In genomic region chr19:45740817-45741216, GRCm38 (mm10) we compare ENCODE assay signal across 23 mouse cellular contexts. TPM values are rescaled to one million over a fixed set of nuclear protein-coding genes. Genes with fewer than 3 reads are reported as not detected.
DNase-seq lines count a peak whose midpoint lies in the region; ATAC-seq lines count a peak whose summit lies in the region.
"Had no signal": no experiment of that assay in that cellular context is flagged by ENCODE, and none has a peak within 500 bp of the region (broad histone marks: within the 10 kb centered on the region; RNA-seq: fewer than 3 reads in every experiment).

No protein-coding gene starts in this region.

- no peaks in the 10 kb centered on the region for H3K9me3 ChIP-seq in forebrain, embryonic 11.5 days (ENCODE audit: control insufficient read depth, low read length)
- H3K9me3 ChIP-seq in forebrain, embryonic 14.5 days (replicated peaks; ENCODE audit: control insufficient read depth, low read length), result no peaks in the 10 kb centered on the region
- H3K9me3 ChIP-seq in kidney, embryonic 16.5 days (ENCODE audit: low read length), result no peaks in the 10 kb centered on the region
- H3K9me3 ChIP-seq in embryonic facial prominence, embryonic 14.5 days (ENCODE audit: control insufficient read depth, low read length), result no peaks in the 10 kb centered on the region
- H3K9me3 ChIP-seq in liver, embryonic 12.5 days (replicated peaks), result no peaks in the 10 kb centered on the region
- H3K9me3 ChIP-seq: midbrain, embryonic 13.5 days had no signal

- ATAC-seq in forebrain, embryonic 11.5 days (replicated peaks; ENCODE audit: low FRiP score), result no peak
- no peak for ATAC-seq in forebrain, embryonic 14.5 days
- no peak for ATAC-seq in kidney, embryonic 16.5 days (ENCODE audit: low FRiP score, low TSS enrichment)
- no peak for ATAC-seq in embryonic facial prominence, embryonic 14.5 days (ENCODE audit: low read depth)
- no peak for ATAC-seq in liver, embryonic 12.5 days
- ATAC-seq: CD4-positive, CD25-positive, alpha-beta regulatory T cell, adult 4 months; hindbrain, postnatal 0 days; midbrain, embryonic 13.5 days had no signal

- H3K4me1 ChIP-seq in forebrain, embryonic 11.5 days (replicated peaks; ENCODE audit: control insufficient read depth, insufficient read depth, low read length), result peaks cover 23% of the 10 kb centered on the region
- peaks cover 14% of the 10 kb centered on the region for H3K4me1 ChIP-seq in forebrain, embryonic 14.5 days (ENCODE audit: control insufficient read depth, insufficient read depth, low read length)
- peaks cover 41% of the 10 kb centered on the region for H3K4me1 ChIP-seq in kidney, embryonic 16.5 days (ENCODE audit: insufficient read depth, low read length)
- H3K4me1 ChIP-seq in embryonic facial prominence, embryonic 14.5 days (ENCODE audit: control insufficient read depth, insufficient read depth, low read length), result peaks cover 30% of the 10 kb centered on the region
- H3K4me1 ChIP-seq in liver, embryonic 12.5 days, result peaks cover 40% of the 10 kb centered on the region

- no peak overlapping the region for H3K9ac ChIP-seq in forebrain, embryonic 11.5 days (ENCODE audit: low read length)
- no peak overlapping the region for H3K9ac ChIP-seq in forebrain, embryonic 14.5 days (ENCODE audit: low read length)
- H3K9ac ChIP-seq in kidney, embryonic 16.5 days (replicated peaks; ENCODE audit: low read length), result no peak overlapping the region
- H3K9ac ChIP-seq in embryonic facial prominence, embryonic 14.5 days (ENCODE audit: low read depth, low read length), result no peak overlapping the region
- H3K9ac ChIP-seq in liver, embryonic 12.5 days, result no peak overlapping the region
- H3K9ac ChIP-seq: midbrain, embryonic 13.5 days had no signal

- H3K4me3 ChIP-seq in forebrain, embryonic 11.5 days (ENCODE audit: low read depth, low read length), result no peak overlapping the region
- H3K4me3 ChIP-seq in forebrain, embryonic 14.5 days (ENCODE audit: low read depth, low read length), result no peak overlapping the region
- H3K4me3 ChIP-seq in kidney, embryonic 16.5 days (ENCODE audit: low read length), result peak overlapping the region; percentile 57; the same call in 1 of the 2 replicates
- H3K4me3 ChIP-seq in embryonic facial prominence, embryonic 14.5 days (ENCODE audit: low read depth, low read length), result 0 out of 2 replicates have a peak overlapping the region, but pooled peaks have one; percentile 5
- H3K4me3 ChIP-seq in liver, embryonic 12.5 days, result no peak overlapping the region

- no peak overlapping the region for H3K4me2 ChIP-seq in forebrain, embryonic 11.5 days (ENCODE audit: low read depth, low read length, severe bottlenecking)
- H3K4me2 ChIP-seq in forebrain, embryonic 14.5 days (ENCODE audit: low read length), result no peak overlapping the region
- H3K4me2 ChIP-seq in kidney, embryonic 16.5 days (replicated peaks; ENCODE audit: low read depth, low read length), result peak overlapping the region; percentile 89; the same call in 1 of the 2 replicates
- H3K4me2 ChIP-seq in embryonic facial prominence, embryonic 14.5 days (ENCODE audit: low read depth, low read length), result no peak overlapping the region
- H3K4me2 ChIP-seq in liver, embryonic 12.5 days, result no peak overlapping the region
- H3K4me2 ChIP-seq: liver, embryonic 11.5 days; midbrain, embryonic 13.5 days had no signal

- peaks cover 97% of the 10 kb centered on the region for H3K27me3 ChIP-seq in forebrain, embryonic 11.5 days (ENCODE audit: control insufficient read depth, insufficient read depth, low read length)
- H3K27me3 ChIP-seq in forebrain, embryonic 14.5 days (replicated peaks; ENCODE audit: control insufficient read depth, insufficient read depth, low read length), result peaks cover 93% of the 10 kb centered on the region
- H3K27me3 ChIP-seq in kidney, embryonic 16.5 days (ENCODE audit: insufficient read depth, low read length), result peaks cover 92% of the 10 kb centered on the region
- peaks cover 95% of the 10 kb centered on the region for H3K27me3 ChIP-seq in embryonic facial prominence, embryonic 14.5 days (replicated peaks; ENCODE audit: control insufficient read depth, insufficient read depth, low read length)
- H3K27me3 ChIP-seq in liver, embryonic 12.5 days (replicated peaks), result peaks cover 100% of the 10 kb centered on the region

- H3K36me3 ChIP-seq in forebrain, embryonic 11.5 days (ENCODE audit: control insufficient read depth, insufficient read depth, low read length), result no peaks in the 10 kb centered on the region
- no peaks in the 10 kb centered on the region for H3K36me3 ChIP-seq in forebrain, embryonic 14.5 days (ENCODE audit: control insufficient read depth, insufficient read depth, low read length)
- H3K36me3 ChIP-seq in kidney, embryonic 16.5 days (ENCODE audit: insufficient read depth, low read length), result no peaks in the 10 kb centered on the region
- H3K36me3 ChIP-seq in embryonic facial prominence, embryonic 14.5 days (ENCODE audit: control insufficient read depth, insufficient read depth, low read length), result no peaks in the 10 kb centered on the region
- H3K36me3 ChIP-seq in liver, embryonic 12.5 days, result no peaks in the 10 kb centered on the region
- H3K36me3 ChIP-seq: midbrain, embryonic 13.5 days had no signal

- peak; percentile 60 for DNase-seq in forebrain, embryonic 11.5 days (ENCODE audit: low spot score)
- no peak for DNase-seq in forebrain, embryonic 14.5 days (ENCODE audit: low spot score)
- DNase-seq in kidney, adult 18-20 months, result no peak
- DNase-seq in embryonic facial prominence, embryonic 14.5 days (ENCODE audit: low spot score), result no peak
- DNase-seq in ovary, postnatal 36 days (ENCODE audit: low spot score), result no peak
- DNase-seq: adrenal gland, postnatal 25 days; cerebellum, adult 9-10 months; gastrocnemius, postnatal 36 days; heart, postnatal 36 days; kidney, adult 2 months; layer of hippocampus, adult 9-11 months; lung, adult 2 months; lung, postnatal 14 days; right cerebral cortex, postnatal 14 days; thymus, adult 2 months had no signal

- WGBS in forebrain, embryonic 11.5 days, result 2% methylated on average over 7 of the region's 7 CpGs
- WGBS in forebrain, embryonic 14.5 days, result 4% methylated on average over 7 of the region's 7 CpGs
- WGBS in kidney, embryonic 16.5 days, result 13% methylated on average over 7 of the region's 7 CpGs
- 8% methylated on average over 7 of the region's 7 CpGs for WGBS in embryonic facial prominence, embryonic 14.5 days
- WGBS in liver, embryonic 12.5 days (ENCODE audit: insufficient replicate concordance), result 7% methylated on average over 7 of the region's 7 CpGs

- H3K27ac ChIP-seq in forebrain, embryonic 11.5 days (ENCODE audit: low read depth, low read length), result no peak overlapping the region
- H3K27ac ChIP-seq in forebrain, embryonic 14.5 days (ENCODE audit: low read depth, low read length), result no peak overlapping the region
- no peak overlapping the region for H3K27ac ChIP-seq in kidney, embryonic 16.5 days (ENCODE audit: low read length)
- H3K27ac ChIP-seq in embryonic facial prominence, embryonic 14.5 days (replicated peaks; ENCODE audit: low read depth, low read length), result no peak overlapping the region
- no peak overlapping the region for H3K27ac ChIP-seq in liver, embryonic 12.5 days
- H3K27ac ChIP-seq: hindbrain, postnatal 0 days; midbrain, embryonic 13.5 days; stomach, postnatal 0 days had no signal

RNA-seq across cellular contexts. Expression of gene Fgf8, which starts 1.9 kb away (rescaled TPM):
- polyA plus RNA-seq in forebrain, embryonic 11.5 days (2014; fragmentation: Nextera tagmentation; extraction: Ambion mirVana), result 18.3 and 22.2 TPM in 2 replicates
- polyA plus RNA-seq in forebrain, embryonic 14.5 days (2014; fragmentation: Nextera tagmentation; extraction: Ambion mirVana), result 0.88 and 2.4 TPM in 2 replicates
- 13.0 and 15.5 TPM in 2 replicates for polyA plus RNA-seq in kidney, embryonic 16.5 days (2015; fragmentation: Nextera tagmentation; extraction: Ambion mirVana)
- polyA plus RNA-seq in embryonic facial prominence, embryonic 14.5 days (2014; fragmentation: Nextera tagmentation; extraction: Ambion mirVana), result 0.25 TPM in 1 of 2 replicates, not detected in the other
- polyA plus RNA-seq in liver, embryonic 12.5 days (2016; fragmentation: Nextera tagmentation; extraction: Ambion mirVana), result not detected in 2 replicates
- polyA plus RNA-seq: CD4-positive, CD25-positive, alpha-beta regulatory T cell, adult 4 months; kidney, adult 2 months; large intestine, adult 2 months; lung, adult 2 months; stomach, postnatal 0 days had no signal

RNA-seq across cellular contexts. Expression of gene Npm3, which starts 8.6 kb away (rescaled TPM):
- polyA plus RNA-seq in forebrain, embryonic 11.5 days (2014; fragmentation: Nextera tagmentation; extraction: Ambion mirVana), result 13.1 and 18.2 TPM in 2 replicates
- 11.7 and 12.7 TPM in 2 replicates for polyA plus RNA-seq in forebrain, embryonic 14.5 days (2014; fragmentation: Nextera tagmentation; extraction: Ambion mirVana)
- polyA plus RNA-seq in kidney, embryonic 16.5 days (2015; fragmentation: Nextera tagmentation; extraction: Ambion mirVana), result 16.3 and 18.1 TPM in 2 replicates
- polyA plus RNA-seq in embryonic facial prominence, embryonic 14.5 days (2014; fragmentation: Nextera tagmentation; extraction: Ambion mirVana), result 18.9 and 19.8 TPM in 2 replicates
- 13.7 and 14.8 TPM in 2 replicates for polyA plus RNA-seq in liver, embryonic 12.5 days (2016; fragmentation: Nextera tagmentation; extraction: Ambion mirVana)

RNA-seq across cellular contexts. Expression of gene Mgea5, which starts 42.8 kb away (rescaled TPM):
- 83.4 and 88.9 TPM in 2 replicates for polyA plus RNA-seq in forebrain, embryonic 11.5 days (2014; fragmentation: Nextera tagmentation; extraction: Ambion mirVana)
- 70.2 and 77.0 TPM in 2 replicates for polyA plus RNA-seq in forebrain, embryonic 14.5 days (2014; fragmentation: Nextera tagmentation; extraction: Ambion mirVana)
- 42.9 and 52.3 TPM in 2 replicates for polyA plus RNA-seq in kidney, embryonic 16.5 days (2015; fragmentation: Nextera tagmentation; extraction: Ambion mirVana)
- polyA plus RNA-seq in embryonic facial prominence, embryonic 14.5 days (2014; fragmentation: Nextera tagmentation; extraction: Ambion mirVana), result 52.3 and 56.5 TPM in 2 replicates
- 34.8 and 37.9 TPM in 2 replicates for polyA plus RNA-seq in liver, embryonic 12.5 days (2016; fragmentation: Nextera tagmentation; extraction: Ambion mirVana)

Comparison
In these comparisons a context has a peak if more than half of its experiments do, and no peak if none do; other contexts are left out.
1. H3K4me3 ChIP-seq: peak in kidney, embryonic 16.5 days (single experiment) and embryonic facial prominence, embryonic 14.5 days (single experiment); none in forebrain, embryonic 11.5 days (single experiment), forebrain, embryonic 14.5 days (single experiment) and liver, embryonic 12.5 days (single experiment).